Mouse (Mus musculus) kidney, embryonic 14.5 days (tissue): ENCODE measurements at regions not wholly inside any gene's neighbourhood (a gene's known extent, or its start where the extent isn't known, plus 50 kb on each side); places are given as distances from the start of the nearest gene placed in this dataset.

ENCODE experiments used
- ATAC-seq: fragments of 200-750 bp; cut with Nextera tagmentation; 2 replicates; pipeline ENCODE4 v1.8.0; 2017; ENCODE audit warnings: moderate number of reproducible peaks, mild to moderate bottlenecking, moderate TSS enrichment, moderate library complexity; ENCODE audit not compliant: low FRiP score, low TSS enrichment
- H3K27ac ChIP-seq: fragments of 300-500 bp; sonication (generic); 2 replicates; pipeline ENCODE4 v1.5.1; 2014; ENCODE audit warnings: low read depth, mild to moderate bottlenecking, low read length, moderate library complexity, mixed read lengths
- H3K27me3 ChIP-seq: fragments of 300-500 bp; sonication (generic); 2 replicates; pipeline ENCODE4 v1.6.1; 2014; ENCODE audit warnings: mild to moderate bottlenecking, low read length; ENCODE audit not compliant: control insufficient read depth, insufficient read depth
- H3K36me3 ChIP-seq: fragments of 300-500 bp; sonication (generic); 2 replicates; pipeline ENCODE4 v1.6.1; 2014; ENCODE audit warnings: low read length, mixed read lengths; ENCODE audit not compliant: control insufficient read depth, insufficient read depth
- H3K4me1 ChIP-seq: fragments of 300-500 bp; sonication (generic); 2 replicates; pipeline ENCODE4 v1.6.1; 2014; ENCODE audit warnings: low read length, mixed read lengths; ENCODE audit not compliant: control insufficient read depth, insufficient read depth
- H3K4me2 ChIP-seq: fragments of 300-500 bp; sonication (generic); replicated peaks from 2 replicates; pipeline ENCODE4 v1.6.1; 2014; ENCODE audit warnings: low read depth, mild to moderate bottlenecking, low read length
- H3K4me3 ChIP-seq: fragments of 300-500 bp; sonication (generic); 2 replicates; pipeline ENCODE4 v1.5.1; 2014; ENCODE audit warnings: mild to moderate bottlenecking, low read length
- H3K9ac ChIP-seq: fragments of 300-500 bp; sonication (generic); 2 replicates; pipeline ENCODE4 v1.6.1; 2014; ENCODE audit warnings: low read depth, mild to moderate bottlenecking, low read length, moderate library complexity
- H3K9me3 ChIP-seq: fragments of 300-500 bp; sonication (generic); 2 replicates; pipeline ENCODE4 v1.6.1; 2016; ENCODE audit warnings: low read length; ENCODE audit not compliant: control insufficient read depth
- WGBS: fragments of 180-500 bp; shearing (Covaris S2); extraction: QIAGEN DNeasy Blood & Tissue Kit; methylation state at CpG from one replicate; pipeline ENCODE4 v1.1.7; 2014; 5-methylcytosine and 5-hydroxymethylcytosine counted together

DNA sequence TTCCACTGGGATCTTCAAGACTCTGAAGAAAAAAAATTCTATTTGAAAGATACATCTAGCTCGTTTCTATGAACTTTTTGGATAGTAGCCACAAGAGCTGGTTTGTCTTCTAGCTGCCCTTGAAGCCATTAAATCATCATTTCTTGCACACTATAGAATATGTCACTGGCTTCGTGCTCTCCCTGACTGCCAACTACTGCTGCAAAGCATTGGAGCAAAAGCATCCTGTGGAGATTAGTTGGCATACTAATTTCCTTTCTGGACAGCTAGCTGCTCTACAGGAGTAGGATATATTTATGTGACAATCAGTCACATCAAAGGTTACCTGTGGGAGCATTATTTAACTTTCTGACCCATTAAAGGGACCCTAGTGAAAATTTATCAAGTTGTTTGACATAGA, 243.1 kb downstream of the Pdgfc start:
- ATAC-seq = no peak
- 20% methylated on average over 2 of the region's 2 CpGs for WGBS
- Histone ChIP-seq H3K4me3 (no peak overlapping the region), H3K27ac (no peak overlapping the region), H3K4me1 (no peaks in the 10 kb centered on the region), H3K4me2 (no peak overlapping the region), H3K9me3 (no peaks in the 10 kb centered on the region), H3K27me3 (no peaks in the 10 kb centered on the region), H3K9ac (no peak overlapping the region), H3K36me3 (no peaks in the 10 kb centered on the region)

- ATAC-seq = no peak
- H3K9ac ChIP-seq = no peak overlapping the region
- WGBS = 94% methylated on average over 2 of the region's 2 CpGs
- no peak overlapping the region for H3K27ac ChIP-seq
- no peaks in the 10 kb centered on the region for H3K36me3 ChIP-seq
- 0 out of 2 replicates have a peak, but pooled peaks cover 2% of the 10 kb centered on the region for H3K4me1 ChIP-seq
- H3K9me3 ChIP-seq = no peaks in the 10 kb centered on the region
- H3K27me3 ChIP-seq = no peaks in the 10 kb centered on the region
- no peak overlapping the region for H3K4me2 ChIP-seq
- no peak overlapping the region for H3K4me3 ChIP-seq
These were observed 253.5 kb downstream of the Pdgfc start for GRCm38 (mm10) chr3:81289762-81290161.

DNA sequence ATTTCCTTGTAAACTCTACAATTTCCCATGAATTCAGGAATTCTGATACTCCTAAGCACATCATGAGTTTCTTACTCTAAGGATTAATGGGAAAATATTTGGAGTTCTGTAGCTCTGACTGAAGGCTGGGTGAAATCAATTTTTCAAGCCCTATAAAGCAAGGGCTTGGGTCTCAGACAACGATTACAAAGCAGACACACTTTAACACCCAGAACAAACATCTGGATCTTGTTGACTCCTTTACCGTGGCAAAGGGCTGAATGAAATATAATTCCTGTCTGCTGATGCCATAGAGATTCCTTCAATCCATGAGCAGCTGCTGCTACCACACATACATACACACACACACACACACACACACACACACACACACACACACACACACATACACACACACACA, 256.2 kb downstream of the Pdgfc start:
- Histone ChIP-seq H3K4me3 (no peak overlapping the region), H3K4me2 (no peak overlapping the region), H3K9me3 (no peaks in the 10 kb centered on the region), H3K27me3 (no peaks in the 10 kb centered on the region), H3K27ac (no peak overlapping the region), H3K4me1 (0 out of 2 replicates have a peak, but pooled peaks cover 2% of the 10 kb centered on the region), H3K9ac (no peak overlapping the region), H3K36me3 (no peaks in the 10 kb centered on the region)
- 11% methylated on average over 2 of the region's 2 CpGs for WGBS
- no peak for ATAC-seq

GRCm38 (mm10) chr3:81293186-81293819, 257.1 kb downstream of the Pdgfc start:
- H3K9ac ChIP-seq = no peak overlapping the region
- no peak overlapping the region for H3K4me3 ChIP-seq
- no peaks in the 10 kb centered on the region for H3K9me3 ChIP-seq
- H3K4me2 ChIP-seq = no peak overlapping the region
- H3K27ac ChIP-seq = no peak overlapping the region
- no peaks in the 10 kb centered on the region for H3K27me3 ChIP-seq
- 13% methylated on average over 3 of the region's 3 CpGs for WGBS
- H3K4me1 ChIP-seq = 0 out of 2 replicates have a peak, but pooled peaks cover 2% of the 10 kb centered on the region
- no peaks in the 10 kb centered on the region for H3K36me3 ChIP-seq
- ATAC-seq = peak; percentile 96

GRCm38 (mm10) chr3:81304017-81304791, 268.0 kb downstream of the Pdgfc start:
- WGBS = 89% methylated on average over 5 of the region's 5 CpGs
- ATAC-seq = no peak

DNA sequence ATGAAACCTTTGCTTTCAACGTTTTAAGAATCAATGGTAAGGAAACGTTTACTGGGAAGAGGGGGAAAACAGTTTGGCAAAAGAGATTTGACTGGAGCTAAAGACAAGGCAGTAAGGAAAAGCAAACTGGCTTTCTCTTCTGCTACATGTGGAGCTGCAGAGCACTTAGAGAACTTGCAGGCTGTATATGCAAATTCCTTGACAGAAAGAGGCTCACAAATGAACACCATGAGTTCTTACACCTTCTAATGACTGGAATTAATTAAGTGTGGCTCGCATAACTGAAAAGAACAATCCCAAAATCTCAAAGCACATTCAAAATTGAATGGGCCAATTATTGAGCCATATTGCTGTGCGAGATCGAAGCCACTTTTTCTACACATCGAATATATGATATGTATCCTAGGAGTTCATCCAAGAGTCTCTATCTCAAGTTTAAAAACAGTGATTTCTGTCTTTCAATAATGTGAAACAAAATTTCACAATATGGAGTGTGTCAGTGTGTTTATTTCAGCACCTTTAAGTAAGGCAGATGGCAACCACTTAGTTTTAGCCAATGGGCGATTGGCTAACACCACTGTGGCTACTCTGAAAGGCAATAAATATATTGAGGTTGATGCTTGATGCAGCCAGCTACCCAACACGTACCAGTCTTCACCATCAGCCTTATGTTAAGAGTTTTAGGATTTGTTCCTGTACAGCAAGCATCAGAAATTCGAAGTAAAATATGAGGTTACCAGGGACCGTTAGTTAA, 269.4 kb downstream of the Pdgfc start:
- H3K9me3 ChIP-seq = no peaks in the 10 kb centered on the region
- no peak overlapping the region for H3K4me3 ChIP-seq
- H3K36me3 ChIP-seq = no peaks in the 10 kb centered on the region
- no peaks in the 10 kb centered on the region for H3K4me1 ChIP-seq
- H3K27ac ChIP-seq = no peak overlapping the region
- H3K27me3 ChIP-seq = no peaks in the 10 kb centered on the region
- ATAC-seq = no peak
- 83% methylated on average over 10 of the region's 10 CpGs for WGBS
- no peak overlapping the region for H3K9ac ChIP-seq
- H3K4me2 ChIP-seq = no peak overlapping the region

More at GRCm38 (mm10) chr3:81304017-81304791, 268.0 kb downstream of the Pdgfc start:
- Histone ChIP-seq H3K4me1 (no peaks in the 10 kb centered on the region), H3K9ac (no peak overlapping the region), H3K27me3 (no peaks in the 10 kb centered on the region), H3K36me3 (no peaks in the 10 kb centered on the region), H3K4me2 (no peak overlapping the region), H3K27ac (no peak overlapping the region), H3K4me3 (no peak overlapping the region), H3K9me3 (no peaks in the 10 kb centered on the region)

- Histone ChIP-seq H3K4me2 (no peak overlapping the region), H3K4me3 (no peak overlapping the region), H3K27ac (no peak overlapping the region), H3K36me3 (no peaks in the 10 kb centered on the region), H3K9ac (no peak overlapping the region), H3K9me3 (no peaks in the 10 kb centered on the region), H3K4me1 (peaks cover 5% of the 10 kb centered on the region; the same call in 1 of the 2 replicates), H3K27me3 (no peaks in the 10 kb centered on the region)
- ATAC-seq = no peak
- 69% methylated on average over 3 of the region's 3 CpGs for WGBS
These were observed 290.6 kb downstream of the Pdgfc start for GRCm38 (mm10) chr3:81326866-81327265.

DNA sequence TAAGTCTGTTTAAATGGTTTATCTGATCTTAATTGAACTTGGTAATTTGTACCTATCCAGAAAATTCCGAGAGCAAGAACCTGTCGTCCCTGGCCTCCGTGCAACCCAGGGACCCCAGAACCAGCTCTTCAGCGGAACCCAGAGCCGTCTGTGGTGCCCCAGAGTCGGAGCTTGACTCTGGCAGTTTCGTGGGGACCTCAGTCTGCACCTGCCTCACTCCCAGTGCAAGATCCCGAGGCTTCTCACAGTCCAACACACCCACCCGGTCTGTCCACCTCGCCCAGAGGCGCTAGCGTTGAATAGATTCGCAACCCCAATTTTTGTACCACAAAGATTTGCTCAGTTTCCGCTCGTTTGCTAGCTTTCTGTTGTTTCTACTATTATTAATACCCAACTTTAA, 315.5 kb downstream of the Pdgfc start:
- Histone ChIP-seq H3K9ac (no peak overlapping the region), H3K36me3 (no peaks in the 10 kb centered on the region), H3K27ac (no peak overlapping the region), H3K4me1 (no peaks in the 10 kb centered on the region), H3K9me3 (no peaks in the 10 kb centered on the region), H3K27me3 (no peaks in the 10 kb centered on the region), H3K4me3 (no peak overlapping the region), H3K4me2 (no peak overlapping the region)
- 90% methylated on average over 15 of the region's 15 CpGs for WGBS
- no peak for ATAC-seq

- H3K9ac ChIP-seq = no peak overlapping the region
- no peak overlapping the region for H3K4me3 ChIP-seq
- no peak overlapping the region for H3K4me2 ChIP-seq
- 74% methylated on average over 2 of the region's 2 CpGs for WGBS
- H3K9me3 ChIP-seq = no peaks in the 10 kb centered on the region
- H3K4me1 ChIP-seq = no peaks in the 10 kb centered on the region
- no peak for ATAC-seq
- H3K27ac ChIP-seq = no peak overlapping the region
- no peaks in the 10 kb centered on the region for H3K27me3 ChIP-seq
- no peaks in the 10 kb centered on the region for H3K36me3 ChIP-seq
These were observed 331.7 kb downstream of the Pdgfc start for GRCm38 (mm10) chr3:81367918-81368317.
